ENCODE assay signal across 21 mouse cellular contexts in genomic region chr6:113988521-113988920, GRCm38 (mm10). TPM values are rescaled to one million over a fixed set of nuclear protein-coding genes. Genes with fewer than 3 reads are reported as not detected.
A peak's percentile ranks its signal among the peaks of the same experiment; 100 is the strongest.
DNase-seq lines count a peak whose midpoint lies in the region; TF ChIP-seq lines count a peak whose summit lies in the region.
"Had no signal": no experiment of that assay in that cellular context is flagged by ENCODE, and none has a peak within 500 bp of the region (broad histone marks: within the 10 kb centered on the region; RNA-seq: fewer than 3 reads in every experiment).

No protein-coding gene starts in this region.

- intact Hi-C loops in left cerebral cortex, adult 2 months (cut with DNase I), result no loop called here

- TF ChIP-seq POLR2A in brain, embryonic 14.5 days (IDR thresholded peaks at IDR 0.05; ENCODE audit: borderline replicate concordance, extremely low read depth, insufficient read depth, insufficient read length, poor library complexity, severe bottlenecking), result no peak

- peak; percentile 72 to 73 for DNase-seq in cerebellum, postnatal 10 days
- DNase-seq in cerebellum, postnatal 36 days, result no peak
- no peak for DNase-seq in left cerebral cortex, adult 2 months (ENCODE audit: extremely low spot score in 1 of 2, low spot score in 2 of 2)
- DNase-seq in left cerebral cortex, adult 18-20 months (ENCODE audit: low spot score in 2 of 2), result no peak
- DNase-seq in brain, embryonic 14.5 days (ENCODE audit: low read depth), result peak; percentile 8
- DNase-seq: adrenal gland, adult 8-10 months; adrenal gland, postnatal 14 days; adrenal gland, postnatal 36 days; B cell, adult 2 months; cerebellum, adult 11 months; cerebellum, adult 2 months; cerebellum, adult 9-10 months; embryo, embryonic 11 days had no signal

- H3K27ac ChIP-seq in left cerebral cortex, adult 2 months, result peak overlapping the region; percentile 44; the same call in 1 of the 2 replicates
- H3K27ac ChIP-seq: embryonic facial prominence, embryonic 13.5 days; embryonic facial prominence, embryonic 15.5 days; forebrain, embryonic 10.5 days; forebrain, embryonic 12.5 days had no signal

- H3K4me3 ChIP-seq in left cerebral cortex, adult 2 months, result no peak overlapping the region
- H3K4me3 ChIP-seq: embryonic facial prominence, embryonic 13.5 days; embryonic facial prominence, embryonic 15.5 days; erythroblast, embryonic 14.5 days; forebrain, embryonic 10.5 days; forebrain, embryonic 12.5 days had no signal

- no peak for TF ChIP-seq CTCF in left cerebral cortex, adult 2 months (IDR thresholded peaks at IDR 0.05)
- no peak for TF ChIP-seq CTCF in brain, embryonic 14.5 days (IDR thresholded peaks at IDR 0.05; ENCODE audit: borderline replicate concordance, extremely low read depth, insufficient read depth, insufficient read length)

RNA-seq across cellular contexts. Expression of gene Atp2b2, which starts 53.9 kb away (rescaled TPM):
- 100 to 1,000 TPM; 729 to 754 TPM for total RNA-seq in left cerebral cortex, adult 2 months (2021)
- 100 to 1,000 TPM; 569 to 617 TPM for total RNA-seq in left cerebral cortex, adult 18-20 months (2021)
- polyA plus RNA-seq in brain, embryonic 14.5 days (2012; rRNA removed), result 10.6 and 24.3 TPM in 2 replicates
- total RNA-seq: CH12.LX; common myeloid progenitor, adult 5-6 weeks had no signal
- polyA plus RNA-seq: erythroblast, embryonic 14.5 days; G1E had no signal

Comparison
In these comparisons a context has a peak if more than half of its experiments do, and no peak if none do; other contexts are left out.
1. DNase-seq: peak in cerebellum, postnatal 10 days (2 of 2) and brain, embryonic 14.5 days (single experiment); none in cerebellum, postnatal 36 days (0 of 2), left cerebral cortex, adult 2 months (0 of 2) and left cerebral cortex, adult 18-20 months (0 of 2).